Mouse (Mus musculus): Measurements from ENCODE around the gene Gm815.

Gene Gm815

GRCm38 (mm10) chr19:26879856-26880255, 5.8 kb upstream of the Gm815 start:
- DNase-seq: no peak

- no peak for DNase-seq
These were observed 3.7 kb upstream of the Gm815 start for GRCm38 (mm10) chr19:26881866-26882427.

GRCm38 (mm10) chr19:26888171-26888570, 2.5 kb downstream of the Gm815 start:
- DNase-seq: peak; percentile 30

- peak; percentile 34 for DNase-seq
These were observed 5.8 kb downstream of the Gm815 start for GRCm38 (mm10) chr19:26891306-26891964.

GRCm38 (mm10) chr19:26892861-26893260, 7.2 kb downstream of the Gm815 start:
- DNase-seq: no peak

- no peak for DNase-seq
These were observed 16.5 kb downstream of the Gm815 start for GRCm38 (mm10) chr19:26902162-26902561.

- no peak for DNase-seq
These were observed 28.6 kb downstream of the Gm815 start for GRCm38 (mm10) chr19:26914245-26914644.

GRCm38 (mm10) chr19:26920816-26921215, 35.1 kb downstream of the Gm815 start:
- no peak for DNase-seq

- DNase-seq: peak; percentile 8
These were observed 44.9 kb downstream of the Gm815 start for GRCm38 (mm10) chr19:26930295-26931283.

GRCm38 (mm10) chr19:26934186-26934585, 48.5 kb downstream of the Gm815 start:
- no peak for DNase-seq

Data from right cerebral cortex, postnatal 4 days (tissue).